Mouse (Mus musculus) MEL (cell line): ENCODE results near the gene Trim10. TPM values are rescaled to one million over a fixed set of nuclear protein-coding genes. Genes with fewer than 3 reads are reported as not detected.

Source experiments
- polyA plus RNA-seq, 2 experiments: library from polyadenylated mRNA; stranded (reverse) in 1 of 2; unstranded in 1 of 2; fragments of >175 nt in 1 of 2; fragments of >200 nt in 1 of 2; gene quantifications; 2 replicates each; pipeline versions ENCODE4 v1.2.1 to v1.2.4; 2012; ENCODE audit warnings: low replicate concordance in 2 of 2, low read depth in 1 of 2; ENCODE audit not compliant: insufficient read length in 2 of 2, insufficient read depth in 1 of 2, missing spikeins in 1 of 2
- total RNA-seq: library from RNA; depleted of rRNA; stranded (reverse); fragments of 300-350 nt; gene quantifications from 2 replicates; pipeline ENCODE4 v1.2.3, GENCODE M21; 2012; rRNA removed

Trim10 gene
- total and polyA plus RNA-seq, 3 experiments = 30.2 to 30.4 TPM; not detected in 1

Other genes with a start within 250 kb of the Trim10 start
- gene H2-M9, start 226.9 kb upstream of the Trim10 start, total RNA-seq = not detected in 2 replicates
- not detected for gene H2-M9, start 226.9 kb upstream of the Trim10 start, polyA plus RNA-seq
- not detected in 2 replicates for gene H2-M1, start 197.4 kb upstream of the Trim10 start, total RNA-seq
- gene H2-M1, start 197.4 kb upstream of the Trim10 start, polyA plus RNA-seq = not detected
- gene H2-M10.5, start 96.7 kb upstream of the Trim10 start, total RNA-seq = not detected in 2 replicates
- not detected for gene H2-M10.5, start 96.7 kb upstream of the Trim10 start, polyA plus RNA-seq
- not detected in 2 replicates for gene H2-M10.6, start 57.4 kb upstream of the Trim10 start, total RNA-seq
- not detected for gene H2-M10.6, start 57.4 kb upstream of the Trim10 start, polyA plus RNA-seq
- gene Trim26, start 32.4 kb upstream of the Trim10 start, total RNA-seq = 4.9 and 5.6 TPM in 2 replicates
- 10 to 100 TPM in 1 of 2 experiments, not detected in 1; 12.4 TPM for gene Trim26, start 32.4 kb upstream of the Trim10 start, polyA plus RNA-seq
- not detected in 2 replicates for gene Trim15, start 2.4 kb upstream of the Trim10 start, total RNA-seq
- gene Trim15, start 2.4 kb upstream of the Trim10 start, polyA plus RNA-seq = under 1 TPM in 1 of 2 experiments, not detected in 1; 0.07 TPM
- gene Trim40, start 20.5 kb downstream of the Trim10 start, total RNA-seq = 0.04 TPM in 1 of 2 replicates, not detected in the other
- under 1 TPM in 1 of 2 experiments, not detected in 1; 0.04 TPM for gene Trim40, start 20.5 kb downstream of the Trim10 start, polyA plus RNA-seq
- not detected in 2 replicates for gene Trim31, start 28.5 kb downstream of the Trim10 start, total RNA-seq
- gene Trim31, start 28.5 kb downstream of the Trim10 start, polyA plus RNA-seq = not detected
- not detected in 2 replicates for gene Rnf39, start 73.3 kb downstream of the Trim10 start, total RNA-seq
- gene Rnf39, start 73.3 kb downstream of the Trim10 start, polyA plus RNA-seq = under 1 TPM in 1 of 2 experiments, not detected in 1; 0.18 TPM
- gene Ppp1r11, start 82.2 kb downstream of the Trim10 start, total RNA-seq = 128 and 138 TPM in 2 replicates
- 100 to 1,000 TPM in 1 of 2 experiments, not detected in 1; 146 TPM for gene Ppp1r11, start 82.2 kb downstream of the Trim10 start, polyA plus RNA-seq
- gene Znrd1, start 89.0 kb downstream of the Trim10 start, total RNA-seq = 20.5 and 26.4 TPM in 2 replicates
- gene Znrd1, start 89.0 kb downstream of the Trim10 start, polyA plus RNA-seq = 10 to 100 TPM in 1 of 2 experiments, not detected in 1; 38.2 TPM
- gene Znrd1as, start 89.0 kb downstream of the Trim10 start, total RNA-seq = 2.8 and 3.4 TPM in 2 replicates
- gene Znrd1as, start 89.0 kb downstream of the Trim10 start, polyA plus RNA-seq = 1 to 10 TPM in 1 of 2 experiments, not detected in 1; 1.8 TPM
- gene 2410137M14Rik, start 111.7 kb downstream of the Trim10 start, total RNA-seq = not detected in 2 replicates
- gene 2410137M14Rik, start 111.7 kb downstream of the Trim10 start, polyA plus RNA-seq = not detected
- gene H2-M5, start 120.0 kb downstream of the Trim10 start, total RNA-seq = not detected in 2 replicates
- gene H2-M5, start 120.0 kb downstream of the Trim10 start, polyA plus RNA-seq = not detected
- not detected in 2 replicates for gene Zfp57, start 131.6 kb downstream of the Trim10 start, total RNA-seq
- not detected for gene Zfp57, start 131.6 kb downstream of the Trim10 start, polyA plus RNA-seq
- not detected in 2 replicates for gene Mog, start 153.8 kb downstream of the Trim10 start, total RNA-seq
- not detected for gene Mog, start 153.8 kb downstream of the Trim10 start, polyA plus RNA-seq
- gene Gabbr1, start 176.4 kb downstream of the Trim10 start, total RNA-seq = 1.5 and 2.2 TPM in 2 replicates
- 10 to 100 TPM in 1 of 2 experiments, not detected in 1; 14.6 TPM for gene Gabbr1, start 176.4 kb downstream of the Trim10 start, polyA plus RNA-seq
- 0.08 TPM in 1 of 2 replicates, not detected in the other for gene Olfr90, start 218.9 kb downstream of the Trim10 start, total RNA-seq
- gene Olfr90, start 218.9 kb downstream of the Trim10 start, polyA plus RNA-seq = under 1 TPM in 1 of 2 experiments, not detected in 1; 0.08 TPM
- not detected in 2 replicates for gene Olfr91, start 228.7 kb downstream of the Trim10 start, total RNA-seq
- gene Olfr91, start 228.7 kb downstream of the Trim10 start, polyA plus RNA-seq = not detected